Comparison of ENCODE assay signal across 32 mouse cellular contexts in the genomic region with DNA sequence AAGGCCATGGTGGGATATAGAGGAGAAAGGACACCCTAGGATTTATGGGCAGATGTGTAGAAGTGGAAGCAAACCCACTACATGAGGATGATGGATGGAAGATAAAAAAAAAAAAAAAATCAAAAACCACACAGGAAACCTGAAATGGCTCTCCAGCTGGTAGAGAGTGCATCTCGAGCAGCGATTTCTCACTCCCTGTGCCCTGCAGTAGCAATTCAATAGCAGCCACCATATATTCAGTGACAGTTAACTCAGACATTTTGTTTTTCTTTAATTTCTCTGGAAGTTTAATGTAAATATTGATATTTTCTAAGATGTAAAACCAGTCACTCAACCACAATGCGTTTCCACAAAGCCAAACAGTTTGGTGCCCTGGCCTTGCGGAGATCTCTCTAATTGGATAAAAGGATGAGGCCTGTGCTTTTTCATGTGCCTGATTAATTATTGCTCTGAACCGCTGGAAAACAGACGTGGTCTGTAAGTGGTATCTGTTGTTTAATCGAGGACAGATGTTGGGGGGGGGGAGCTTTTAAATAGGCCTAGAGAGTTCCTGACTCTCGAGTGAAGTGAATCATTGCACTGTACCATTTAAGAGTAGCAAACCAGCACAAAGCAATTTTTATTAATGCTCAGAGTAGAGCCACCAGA.
DNase-seq lines count a peak whose midpoint lies in the region; ATAC-seq and TF ChIP-seq lines count a peak whose summit lies in the region.
"Had no signal": no experiment of that assay in that cellular context is flagged by ENCODE, and none has a peak within 500 bp of the region (broad histone marks: within the 10 kb centered on the region; RNA-seq: fewer than 3 reads in every experiment).

No protein-coding gene starts in this region.

- H3K36me3 ChIP-seq in lung, embryonic 14.5 days (ENCODE audit: insufficient read depth): no peaks in the 10 kb centered on the region
- H3K36me3 ChIP-seq in embryonic facial prominence, embryonic 14.5 days (ENCODE audit: control insufficient read depth, insufficient read depth, low read length): no peaks in the 10 kb centered on the region
- H3K36me3 ChIP-seq in hindbrain, embryonic 12.5 days: no peaks in the 10 kb centered on the region
- H3K36me3 ChIP-seq: embryonic facial prominence, embryonic 12.5 days; forebrain, embryonic 10.5 days; forebrain, embryonic 15.5 days; G1E; hindbrain, embryonic 10.5 days; limb, embryonic 13.5 days; midbrain, embryonic 12.5 days; neural tube, embryonic 12.5 days had no signal

- H3K9me3 ChIP-seq in lung, embryonic 14.5 days (ENCODE audit: low read depth, low read length): no peaks in the 10 kb centered on the region
- H3K9me3 ChIP-seq in embryonic facial prominence, embryonic 14.5 days (ENCODE audit: control insufficient read depth, low read length): no peaks in the 10 kb centered on the region
- H3K9me3 ChIP-seq in hindbrain, embryonic 12.5 days (replicated peaks): no peaks in the 10 kb centered on the region
- H3K9me3 ChIP-seq: embryonic facial prominence, embryonic 12.5 days; forebrain, embryonic 10.5 days; forebrain, embryonic 15.5 days; G1E; hindbrain, embryonic 10.5 days; limb, embryonic 13.5 days; megakaryocyte, embryonic 14.5 days; midbrain, embryonic 12.5 days; neural tube, embryonic 12.5 days had no signal

- H3K4me1 ChIP-seq in lung, embryonic 14.5 days (ENCODE audit: insufficient read depth): no peaks in the 10 kb centered on the region
- H3K4me1 ChIP-seq in lung, adult 2 months (ENCODE audit: control insufficient read depth, insufficient read depth, low read length): no peaks in the 10 kb centered on the region
- H3K4me1 ChIP-seq in embryonic facial prominence, embryonic 14.5 days (ENCODE audit: control insufficient read depth, insufficient read depth, low read length): no peaks in the 10 kb centered on the region
- no peaks in the 10 kb centered on the region for H3K4me1 ChIP-seq in hindbrain, embryonic 12.5 days
- H3K4me1 ChIP-seq: embryonic facial prominence, embryonic 12.5 days; forebrain, embryonic 10.5 days; forebrain, embryonic 15.5 days; megakaryocyte, embryonic 14.5 days; midbrain, embryonic 12.5 days; neural tube, embryonic 12.5 days had no signal

- no peak overlapping the region for H3K27ac ChIP-seq in lung, embryonic 14.5 days (ENCODE audit: low read depth)
- H3K27ac ChIP-seq in embryonic facial prominence, embryonic 14.5 days (replicated peaks; ENCODE audit: low read depth, low read length): no peak overlapping the region
- no peak overlapping the region for H3K27ac ChIP-seq in hindbrain, embryonic 12.5 days
- H3K27ac ChIP-seq: embryonic facial prominence, embryonic 12.5 days; forebrain, embryonic 10.5 days; forebrain, embryonic 15.5 days; hindbrain, embryonic 10.5 days; kidney, postnatal 0 days; limb, embryonic 13.5 days; midbrain, embryonic 12.5 days; neural tube, embryonic 12.5 days had no signal

- H3K4me2 ChIP-seq in lung, embryonic 14.5 days: no peak overlapping the region
- H3K4me2 ChIP-seq in embryonic facial prominence, embryonic 14.5 days (ENCODE audit: low read depth, low read length): no peak overlapping the region
- H3K4me2 ChIP-seq in hindbrain, embryonic 12.5 days (replicated peaks): no peak overlapping the region
- H3K4me2 ChIP-seq: embryonic facial prominence, embryonic 12.5 days; forebrain, embryonic 15.5 days; limb, embryonic 13.5 days; liver, embryonic 11.5 days; midbrain, embryonic 12.5 days; neural tube, embryonic 12.5 days had no signal

- no peaks in the 10 kb centered on the region for H3K27me3 ChIP-seq in lung, embryonic 14.5 days (ENCODE audit: insufficient read depth, low read length)
- H3K27me3 ChIP-seq in embryonic facial prominence, embryonic 14.5 days (replicated peaks; ENCODE audit: control insufficient read depth, insufficient read depth, low read length): no peaks in the 10 kb centered on the region
- no peaks in the 10 kb centered on the region for H3K27me3 ChIP-seq in hindbrain, embryonic 12.5 days
- H3K27me3 ChIP-seq: embryonic facial prominence, embryonic 12.5 days; forebrain, embryonic 15.5 days; neural tube, embryonic 12.5 days had no signal

- TF ChIP-seq CTCF in lung, embryonic 14.5 days (IDR thresholded peaks at IDR 0.05; ENCODE audit: low read depth): no peak
- no peak for TF ChIP-seq CTCF in lung, adult 2 months (IDR thresholded peaks at IDR 0.05; ENCODE audit: insufficient read depth, low read length)

- DNase-seq in embryo, embryonic 11 days: peak; percentile 49
- DNase-seq in embryo, embryonic 10 days (ENCODE audit: low spot score): no peak
- DNase-seq in lung, embryonic 14.5 days: peak; percentile 55
- DNase-seq in lung, adult 2 months: no peak
- DNase-seq in embryonic facial prominence, embryonic 14.5 days (ENCODE audit: low spot score): peak; percentile 20
- DNase-seq: adrenal gland, postnatal 10 days; cerebellum, adult 11 months; cerebellum, adult 9-10 months; cerebellum, postnatal 36 days; heart, postnatal 14 days; layer of hippocampus, adult 9-11 months; lung, postnatal 4 days; right cerebral cortex, postnatal 14 days; thymus, adult 18-20 months; thymus, postnatal 25 days had no signal

- no peak for TF ChIP-seq POLR2A in lung, adult 2 months (IDR thresholded peaks at IDR 0.05; ENCODE audit: borderline replicate concordance, extremely low read depth, low read depth, low read length)

- no peak overlapping the region for H3K4me3 ChIP-seq in lung, embryonic 14.5 days (ENCODE audit: low read depth, low read length)
- H3K4me3 ChIP-seq in lung, adult 2 months (replicated peaks; ENCODE audit: extremely low read depth, low read depth, low read length): no peak overlapping the region
- no peak overlapping the region for H3K4me3 ChIP-seq in embryonic facial prominence, embryonic 14.5 days (ENCODE audit: low read depth, low read length)
- H3K4me3 ChIP-seq in hindbrain, embryonic 12.5 days: no peak overlapping the region
- H3K4me3 ChIP-seq: embryonic facial prominence, embryonic 12.5 days; forebrain, embryonic 10.5 days; forebrain, embryonic 15.5 days; hindbrain, embryonic 10.5 days; limb, embryonic 13.5 days; megakaryocyte, embryonic 14.5 days; midbrain, embryonic 12.5 days; myocyte; neural tube, embryonic 12.5 days had no signal

- no peak overlapping the region for H3K9ac ChIP-seq in lung, embryonic 14.5 days
- H3K9ac ChIP-seq in embryonic facial prominence, embryonic 14.5 days (ENCODE audit: low read depth, low read length): no peak overlapping the region
- H3K9ac ChIP-seq in hindbrain, embryonic 12.5 days: no peak overlapping the region
- H3K9ac ChIP-seq: embryonic facial prominence, embryonic 12.5 days; forebrain, embryonic 15.5 days; limb, embryonic 13.5 days; midbrain, embryonic 12.5 days; neural tube, embryonic 12.5 days had no signal

- peak; percentile 39; the same call in 1 of the 2 replicates for ATAC-seq in lung, embryonic 14.5 days (ENCODE audit: insufficient read depth)
- ATAC-seq in embryonic facial prominence, embryonic 14.5 days (ENCODE audit: low read depth): no peak
- ATAC-seq in granulocyte monocyte progenitor cell, adult 5-6 weeks (replicated peaks; ENCODE audit: poor library complexity, severe bottlenecking): no peak
- ATAC-seq in hindbrain, embryonic 12.5 days (ENCODE audit: low FRiP score): no peak
- ATAC-seq: forebrain, embryonic 15.5 days; hindbrain, embryonic 16.5 days; lung, postnatal 0 days; Patski had no signal

- WGBS in lung, embryonic 14.5 days: 42% methylated on average over 8 of the region's 8 CpGs
- WGBS in lung, adult 2 months: 70% methylated on average over 8 of the region's 8 CpGs
- 40% methylated on average over 8 of the region's 8 CpGs for WGBS in embryonic facial prominence, embryonic 14.5 days
- WGBS in hindbrain, embryonic 12.5 days: 68% methylated on average over 8 of the region's 8 CpGs

Comparison
In these comparisons a context has a peak if more than half of its experiments do, and no peak if none do; other contexts are left out.
1. DNase-seq: peak in embryo, embryonic 11 days (single experiment), lung, embryonic 14.5 days (single experiment) and embryonic facial prominence, embryonic 14.5 days (single experiment); none in embryo, embryonic 10 days (single experiment) and lung, adult 2 months (single experiment).